In the genomic region with DNA sequence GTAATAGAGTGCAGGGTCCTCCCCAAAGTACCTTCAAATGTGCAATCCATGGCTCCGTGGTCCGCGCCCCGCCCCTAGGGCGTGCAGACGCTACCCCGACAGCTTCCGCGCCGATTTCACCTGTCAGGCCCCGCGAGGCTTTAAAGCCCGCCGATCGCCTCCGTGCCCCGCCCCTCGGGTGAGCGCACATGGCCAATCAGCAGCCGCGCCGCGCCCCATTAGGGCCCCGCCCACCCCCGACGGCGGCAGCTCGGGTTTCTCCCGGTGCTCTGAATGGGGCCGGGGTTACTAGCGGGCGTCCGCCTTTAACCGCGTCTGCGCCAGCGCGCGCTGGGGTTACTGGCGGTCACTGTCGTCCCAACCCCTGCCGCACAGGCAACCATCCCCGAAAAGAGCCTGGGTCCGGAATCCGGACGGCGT, we compare ENCODE assay signal across 8 mouse cellular contexts. TPM values are rescaled to one million over a fixed set of nuclear protein-coding genes. Genes with fewer than 3 reads are reported as not detected.
DNase-seq lines count a peak whose midpoint lies in the region; ATAC-seq lines count a peak whose summit lies in the region.

No protein-coding gene starts in this region.

- H3K4me3 ChIP-seq in hindbrain, embryonic 15.5 days, result peak overlapping the region; percentile 42

- H3K27me3 ChIP-seq in hindbrain, embryonic 15.5 days, result no peaks in the 10 kb centered on the region

- H3K27ac ChIP-seq in hindbrain, embryonic 15.5 days (replicated peaks), result peak overlapping the region; percentile 74

- no peaks in the 10 kb centered on the region for H3K9me3 ChIP-seq in hindbrain, embryonic 15.5 days

- peak; percentile 96 for DNase-seq in R1 (ENCODE audit: low read depth, low spot score)
- DNase-seq in cerebellum, postnatal 36 days, result peak; percentile 67 to 82
- DNase-seq in frontal cortex, postnatal 36 days (ENCODE audit: low spot score in 2 of 2), result peak; percentile 75 to 86
- DNase-seq in left cerebral cortex, adult 11 months (ENCODE audit: low spot score), result peak; percentile 86
- DNase-seq in lung, postnatal 36 days, result peak; percentile 97
- peak; percentile 97 for DNase-seq in retina, embryonic 14.5 days (ENCODE audit: low spot score)
- DNase-seq in thymus, postnatal 4 days, result peak; percentile 99

- H3K9ac ChIP-seq in hindbrain, embryonic 15.5 days, result peak overlapping the region; percentile 32

- peak overlapping the region; percentile 62 for H3K4me2 ChIP-seq in hindbrain, embryonic 15.5 days

- peak; percentile 78 for ATAC-seq in hindbrain, embryonic 15.5 days (ENCODE audit: low FRiP score, low read depth)

- peaks cover 69% of the 10 kb centered on the region for H3K4me1 ChIP-seq in hindbrain, embryonic 15.5 days (replicated peaks)

- under 1% methylated on average over 47 of the region's 47 CpGs for WGBS in hindbrain, embryonic 15.5 days

- peaks cover 1% of the 10 kb centered on the region; the same call in 1 of the 2 replicates for H3K36me3 ChIP-seq in hindbrain, embryonic 15.5 days

RNA-seq across cellular contexts. Expression of a gene that starts 12.1 kb away (rescaled TPM):
- polyA plus RNA-seq in hindbrain, embryonic 15.5 days (2015; fragmentation: Nextera tagmentation; extraction: Ambion mirVana), result 47.7 and 50.9 TPM in 2 replicates

Comparison
In these comparisons a context has a peak if more than half of its experiments do, and no peak if none do; other contexts are left out.
1. Peak in every context shown above with its lines: DNase-seq, ATAC-seq, H3K4me3 ChIP-seq and H3K27ac ChIP-seq.